Mouse (Mus musculus): Measurements from ENCODE around the gene Gpr84. TPM values are rescaled to one million over a fixed set of nuclear protein-coding genes. Genes with fewer than 3 reads are reported as not detected.

Gpr84 gene
- 0.10 and 0.14 TPM in 2 replicates for polyA plus RNA-seq (2012; rRNA removed; ENCODE audit: low replicate concordance)

GRCm38 (mm10) chr15:103310365-103310910 lies at the start of gene Gpr84:
Gpr84 (minus strand) TSS chr15:103310612.

GRCm38 (mm10) chr15:103339961-103340337 lies 29.5 kb upstream of the Gpr84 start, which contains the start of gene Zfp385a:
Zfp385a (minus strand) TSS chr15:103340093.

GRCm38 (mm10) chr15:103272419-103273279 lies 37.8 kb downstream of the Gpr84 start, which contains the start of gene Copz1:
Copz1 (plus strand) TSS chr15:103272714.

Other genes starting within 250 kb of the Gpr84 start
- 22.0 and 22.7 TPM in 2 replicates for gene Smug1, start 143.5 kb downstream of the Gpr84 start, polyA plus RNA-seq (2012; rRNA removed; ENCODE audit: low replicate concordance)
- gene Cbx5, start 70.8 kb downstream of the Gpr84 start, polyA plus RNA-seq (2012; rRNA removed; ENCODE audit: low replicate concordance): 5.7 and 18.2 TPM in 2 replicates
- 37.5 and 59.6 TPM in 2 replicates for gene Hnrnpa1, start 70.2 kb downstream of the Gpr84 start, polyA plus RNA-seq (2012; rRNA removed; ENCODE audit: low replicate concordance)
- gene Nfe2, start 52.2 kb downstream of the Gpr84 start, polyA plus RNA-seq (2012; rRNA removed; ENCODE audit: low replicate concordance): 1.7 and 4.3 TPM in 2 replicates
- gene Copz1, start 37.9 kb downstream of the Gpr84 start, polyA plus RNA-seq (2012; rRNA removed; ENCODE audit: low replicate concordance): 70.2 and 156 TPM in 2 replicates
- 46.7 and 63.1 TPM in 2 replicates for gene Zfp385a, start 29.5 kb upstream of the Gpr84 start, polyA plus RNA-seq (2012; rRNA removed; ENCODE audit: low replicate concordance)
- 22.0 and 27.6 TPM in 2 replicates for gene Itga5, start 56.2 kb upstream of the Gpr84 start, polyA plus RNA-seq (2012; rRNA removed; ENCODE audit: low replicate concordance)
- not detected in 2 replicates for gene Gtsf1, start 119.9 kb upstream of the Gpr84 start, polyA plus RNA-seq (2012; rRNA removed; ENCODE audit: low replicate concordance)
- gene Gtsf2, start 137.9 kb upstream of the Gpr84 start, polyA plus RNA-seq (2012; rRNA removed; ENCODE audit: low replicate concordance): not detected in 2 replicates
- 30.1 and 37.6 TPM in 2 replicates for gene Nckap1l, start 143.2 kb upstream of the Gpr84 start, polyA plus RNA-seq (2012; rRNA removed; ENCODE audit: low replicate concordance)
- gene Pde1b, start 192.4 kb upstream of the Gpr84 start, polyA plus RNA-seq (2012; rRNA removed; ENCODE audit: low replicate concordance): 13.0 and 14.4 TPM in 2 replicates
- 79.7 and 156 TPM in 2 replicates for gene Ppp1r1a, start 227.4 kb upstream of the Gpr84 start, polyA plus RNA-seq (2012; rRNA removed; ENCODE audit: low replicate concordance)